Mouse (Mus musculus) thymus, adult 2 months (tissue): Measurements from ENCODE around the gene Polr3b. TPM values are rescaled to one million over a fixed set of nuclear protein-coding genes. Genes with fewer than 3 reads are reported as not detected.

Experiments used
- DNase-seq: peaks from one replicate; pipeline ENCODE4 v3.0.0; 2021
- H3K27ac ChIP-seq: fragments of 200-500 bp; 2 replicates; pipeline ENCODE4 v1.5.1; 2012; ENCODE audit warnings: low read length, control low read depth; ENCODE audit not compliant: control insufficient read depth, insufficient read depth
- H3K27me3 ChIP-seq: fragments of 200-500 bp; 2 replicates; pipeline ENCODE4 v1.6.1; 2012; ENCODE audit warnings: mild to moderate bottlenecking, low read length, moderate library complexity, mixed read lengths; ENCODE audit not compliant: control insufficient read depth, insufficient read depth
- H3K36me3 ChIP-seq: fragments of 200-500 bp; 2 replicates; pipeline ENCODE4 v1.6.1; 2012; ENCODE audit warnings: mild to moderate bottlenecking, low read length, moderate library complexity; ENCODE audit not compliant: control insufficient read depth, insufficient read depth
- H3K4me1 ChIP-seq: fragments of 200-500 bp; replicated peaks from 2 replicates; pipeline ENCODE4 v1.6.1; 2012; ENCODE audit warnings: low read length; ENCODE audit not compliant: control insufficient read depth, insufficient read depth
- H3K4me3 ChIP-seq: fragments of 200-500 bp; 2 replicates; pipeline ENCODE4 v1.5.1; 2012; ENCODE audit warnings: mild to moderate bottlenecking, low read length, control low read depth, moderate library complexity; ENCODE audit not compliant: control insufficient read depth, insufficient read depth
- CTCF ChIP-seq: fragments of 200-500 bp; IDR thresholded peaks from 2 replicates; pipeline ENCODE4 v1.5.1; 2012; ENCODE audit warnings: mild to moderate bottlenecking, control low read depth, low read length, moderate library complexity, borderline replicate concordance; ENCODE audit not compliant: control insufficient read depth, poor library complexity, insufficient read depth; ENCODE audit errors: extremely low read depth
- POLR2A ChIP-seq: fragments of 200-500 bp; IDR thresholded peaks from 2 replicates; pipeline ENCODE4 v1.6.1; 2012; ENCODE audit warnings: mild to moderate bottlenecking, low read length, control low read depth, moderate library complexity; ENCODE audit not compliant: control insufficient read depth, poor library complexity, insufficient read depth; ENCODE audit errors: extremely low read depth
- WGBS: fragments of 180-500 bp; shearing (Covaris S2); methylation state at CpG from one replicate; pipeline ENCODE4 v1.1.7; 2018; 5-methylcytosine and 5-hydroxymethylcytosine counted together
- polyA plus RNA-seq: library from polyadenylated mRNA; depleted of rRNA; stranded (reverse); fragments of >200 nt; gene quantifications from 2 replicates; pipeline ENCODE4 v1.2.3, GENCODE M21; 2012

The Polr3b gene
- polyA plus RNA-seq, 1 experiment: 6.6 TPM

- Histone ChIP-seq H3K27ac (no peak overlapping the region), H3K4me3 (no peak overlapping the region), H3K27me3 (no peaks in the 10 kb centered on the region), H3K4me1 (peaks cover 11% of the 10 kb centered on the region), H3K36me3 (peaks cover 12% of the 10 kb centered on the region)
- no peak for DNase-seq
- WGBS: 72% methylated on average over 2 of the region's 2 CpGs
- TF ChIP-seq POLR2A (no peak), CTCF (no peak)
Measured at GRCm38 (mm10) chr10:84641576-84641975, 19.5 kb downstream of the Polr3b start.

GRCm38 (mm10) chr10:84645940-84646339, 23.8 kb downstream of the Polr3b start:
- TF ChIP-seq POLR2A (no peak), CTCF (no peak)
- peaks cover under 1% of the 10 kb centered on the region; the same call in 1 of the 2 replicates for H3K36me3 ChIP-seq
- peaks cover 24% of the 10 kb centered on the region for H3K4me1 ChIP-seq
- no peak overlapping the region for H3K4me3 ChIP-seq
- WGBS: 86% methylated on average over 8 of the region's 8 CpGs
- H3K27ac ChIP-seq: peak overlapping the region; percentile 44
- DNase-seq: no peak
- no peaks in the 10 kb centered on the region for H3K27me3 ChIP-seq

- TF ChIP-seq POLR2A: no peak
- TF ChIP-seq CTCF: no peak
- peak; percentile 48 for DNase-seq
- Histone ChIP-seq H3K27me3 (no peaks in the 10 kb centered on the region), H3K27ac (peak overlapping the region; percentile 69), H3K4me3 (peak overlapping the region; percentile 8), H3K36me3 (no peaks in the 10 kb centered on the region), H3K4me1 (peaks cover 24% of the 10 kb centered on the region)
- WGBS: 3% methylated on average over 12 of the region's 12 CpGs
Measured at GRCm38 (mm10) chr10:84646506-84647102, 24.5 kb downstream of the Polr3b start.

DNA sequence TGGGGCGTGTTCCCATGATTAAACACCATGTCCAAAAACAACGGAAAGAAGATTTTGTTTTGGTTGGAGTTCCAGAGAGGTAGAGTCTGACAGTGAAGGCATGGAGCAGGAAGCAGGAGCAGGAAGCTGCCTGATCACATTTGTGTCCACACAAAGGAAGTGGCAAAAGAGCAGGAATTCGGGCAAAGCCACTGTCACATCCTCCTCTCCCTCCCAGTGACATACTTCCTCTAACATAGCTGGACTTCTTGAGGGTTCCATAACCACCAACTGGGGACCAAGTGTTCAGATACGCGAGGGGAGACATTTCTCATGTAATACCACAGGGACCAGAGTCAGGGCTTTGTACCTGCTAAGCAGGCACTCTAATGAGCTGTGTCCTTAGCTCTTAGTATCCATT, 25.2 kb downstream of the Polr3b start:
- no peaks in the 10 kb centered on the region; the same call in 1 of the 2 replicates for H3K36me3 ChIP-seq
- no peaks in the 10 kb centered on the region for H3K27me3 ChIP-seq
- 41% methylated on average over 5 of the region's 5 CpGs for WGBS
- TF ChIP-seq CTCF (no peak), POLR2A (no peak)
- H3K4me1 ChIP-seq: peaks cover 24% of the 10 kb centered on the region
- H3K27ac ChIP-seq: peak overlapping the region; percentile 69
- DNase-seq: no peak
- H3K4me3 ChIP-seq: no peak overlapping the region

- 61% methylated on average over 4 of the region's 4 CpGs for WGBS
- no peak for DNase-seq
- H3K36me3 ChIP-seq: peaks cover 7% of the 10 kb centered on the region; the same call in 1 of the 2 replicates
- no peak overlapping the region for H3K27ac ChIP-seq
- H3K4me1 ChIP-seq: peaks cover 24% of the 10 kb centered on the region
- TF ChIP-seq CTCF (no peak), POLR2A (no peak)
- no peak overlapping the region for H3K4me3 ChIP-seq
- H3K27me3 ChIP-seq: no peaks in the 10 kb centered on the region
Measured at GRCm38 (mm10) chr10:84648911-84649310, 26.8 kb downstream of the Polr3b start.

DNA sequence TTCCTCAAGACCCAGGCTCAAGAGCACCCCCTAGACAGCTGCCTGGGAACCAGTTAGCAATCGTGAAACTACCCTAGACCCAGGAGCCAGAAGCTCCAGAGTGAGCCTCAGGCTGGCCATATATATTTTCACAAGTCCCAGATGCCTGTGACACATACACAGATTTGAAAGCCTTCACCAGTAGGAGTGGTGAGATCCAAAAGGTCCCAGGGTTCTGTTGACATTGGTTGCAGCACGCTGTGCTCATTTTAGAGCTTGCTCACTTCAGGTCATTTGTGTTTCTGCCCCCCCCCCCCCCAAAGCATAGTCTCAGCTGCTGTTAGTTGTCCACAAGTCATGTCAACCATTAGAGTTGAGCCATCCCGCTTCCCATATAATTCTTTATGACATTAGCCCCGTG, 31.9 kb downstream of the Polr3b start:
- Histone ChIP-seq H3K27ac (no peak overlapping the region), H3K36me3 (peaks cover 7% of the 10 kb centered on the region; the same call in 1 of the 2 replicates), H3K27me3 (no peaks in the 10 kb centered on the region), H3K4me3 (no peak overlapping the region), H3K4me1 (peaks cover 16% of the 10 kb centered on the region)
- WGBS: 94% methylated on average over 4 of the region's 4 CpGs
- no peak for DNase-seq
- TF ChIP-seq POLR2A: no peak
- TF ChIP-seq CTCF: no peak
